Mouse (Mus musculus): Measurements from ENCODE around the gene Eloa.
"Not testable (repeated sequence)": the region's sequence is repeated elsewhere in the genome, so short reads cannot be mapped to it uniquely, and the experiment has no call there.

The Eloa gene

GRCm38 (mm10) chr4:135984556-135984955 is 37.0 kb downstream of the Eloa start:
- no peak for DNase-seq (ENCODE audit: low read depth)

- no peak for DNase-seq (ENCODE audit: low read depth)
Observed at GRCm38 (mm10) chr4:135981524-135982063, 40.0 kb downstream of the Eloa start.

DNA sequence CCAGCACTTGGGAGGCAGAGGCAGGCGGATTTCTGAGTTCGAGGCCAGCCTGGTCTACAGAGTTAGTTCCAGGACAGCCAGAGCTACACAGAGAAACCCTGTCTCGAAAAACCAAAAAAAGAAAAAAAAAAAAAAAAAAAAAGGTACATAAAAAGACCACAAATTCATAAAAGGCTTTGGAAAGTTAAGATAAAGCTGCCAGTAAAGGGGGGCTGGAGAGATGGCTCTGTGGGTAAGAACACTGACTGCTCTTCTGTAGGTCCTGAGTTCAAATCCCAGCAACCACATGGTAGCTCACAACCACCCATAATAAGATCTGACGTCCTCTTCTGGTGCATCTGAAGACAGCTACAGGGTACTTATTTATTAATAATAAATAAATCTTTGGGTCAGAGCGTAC is 41.3 kb downstream of the Eloa start:
- not testable (repeated sequence) for DNase-seq (ENCODE audit: low read depth)

DNA sequence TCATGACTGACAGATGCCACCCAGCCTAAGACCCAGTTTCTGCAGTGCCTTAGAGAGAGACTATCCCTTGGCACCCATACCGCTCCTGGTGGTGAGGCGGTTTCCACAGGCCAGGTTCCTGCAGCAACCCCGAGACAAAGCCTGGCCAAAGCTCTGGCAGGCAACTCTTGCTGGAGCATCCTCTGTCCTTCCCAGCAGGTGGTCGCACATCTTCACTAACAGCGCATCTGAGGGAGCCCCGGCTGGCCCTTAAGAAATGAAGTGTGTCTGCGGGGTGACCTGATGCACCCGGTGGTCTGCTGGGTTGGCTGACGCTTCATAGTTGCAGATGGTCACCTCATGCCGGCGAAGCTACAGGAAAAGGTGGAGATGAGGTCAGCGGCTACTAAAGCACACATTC is 45.4 kb downstream of the Eloa start:
- no peak for DNase-seq (ENCODE audit: low read depth)

DNA sequence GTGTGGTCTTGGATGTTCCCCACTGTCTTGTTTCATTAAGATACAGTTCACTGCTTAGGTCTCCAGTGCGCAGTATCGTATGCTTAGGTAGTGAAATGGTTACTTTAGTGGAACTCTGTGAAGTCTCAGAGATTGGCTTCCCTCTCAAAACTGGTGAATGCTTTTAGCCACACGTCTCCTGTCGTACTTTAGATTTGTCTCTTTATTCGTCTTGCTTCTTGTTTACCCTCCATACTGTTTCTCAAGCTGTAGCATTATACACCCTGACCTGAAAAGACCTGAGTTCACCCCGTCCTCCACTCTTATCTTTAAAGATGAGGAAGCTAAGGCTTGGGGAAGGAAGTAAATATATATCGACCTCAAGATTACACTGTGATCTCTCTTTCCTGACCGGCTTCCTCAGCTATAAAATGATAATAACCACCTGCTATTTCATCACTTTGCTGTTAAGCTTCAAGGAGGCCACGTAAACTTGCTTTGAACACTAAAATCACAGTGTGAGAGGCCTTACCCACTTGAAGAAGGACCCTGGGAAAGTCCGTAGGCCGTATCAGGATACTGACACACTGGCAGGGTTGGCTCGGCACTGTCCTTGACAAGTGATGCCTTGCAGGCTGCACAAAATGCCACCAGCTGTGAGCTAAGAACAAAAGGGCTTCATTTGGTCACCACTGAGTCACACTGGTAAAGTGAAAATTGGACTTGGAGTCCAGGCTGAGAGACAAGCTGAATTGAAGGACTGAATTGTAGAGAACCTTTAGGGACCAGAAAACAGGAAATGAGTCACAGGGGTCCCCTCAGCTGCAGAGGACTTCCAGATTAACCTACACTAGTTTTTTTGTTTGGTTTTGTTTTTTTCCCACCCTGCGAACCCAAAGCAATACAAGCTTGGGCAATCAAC is 48.4 kb downstream of the Eloa start:
- no peak for DNase-seq (ENCODE audit: low read depth)

GRCm38 (mm10) chr4:135972556-135972906 is 49.0 kb downstream of the Eloa start, which contains the start of gene Lypla2:
Gene Lypla2, minus strand, starts transcription at chr4:135972626.
- peak; percentile 63 for DNase-seq (ENCODE audit: low read depth)

DNA sequence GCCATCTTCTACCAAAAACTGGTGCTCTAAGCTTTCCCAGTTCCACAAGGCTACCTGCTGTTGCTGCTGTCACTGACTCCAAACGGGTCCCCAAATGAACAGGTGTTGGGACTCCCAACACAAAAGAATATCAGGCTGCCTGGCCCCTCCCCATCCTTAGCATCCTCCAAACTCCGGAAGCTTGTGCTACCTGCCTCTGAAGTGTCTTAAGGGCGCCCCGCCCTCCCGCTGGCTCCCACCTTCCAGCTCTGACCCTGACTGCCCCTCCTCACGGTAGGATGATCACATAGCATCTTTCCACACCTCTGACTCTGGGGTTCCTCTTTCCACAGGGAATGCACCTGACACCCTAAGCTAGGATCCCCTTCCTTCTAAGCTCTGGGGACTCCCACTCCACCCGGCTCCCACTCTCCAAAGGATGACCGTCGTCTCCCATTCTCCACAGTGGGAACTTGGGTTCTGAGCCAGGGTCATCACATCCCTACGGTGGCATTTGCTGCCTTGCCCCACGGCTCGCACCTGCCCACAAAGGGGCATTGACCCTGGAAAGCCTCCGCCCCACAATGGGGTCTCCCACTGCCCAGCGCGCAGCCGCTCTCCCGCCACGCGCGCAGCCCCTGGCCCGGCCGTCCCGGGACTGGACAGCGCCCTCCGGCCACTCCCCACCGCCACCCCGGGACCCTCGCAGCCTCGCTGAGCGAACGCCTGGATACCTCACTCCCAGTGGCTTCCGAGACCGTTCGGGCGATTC is 49.6 kb downstream of the Eloa start:
- DNase-seq (ENCODE audit: low read depth) = no peak

GRCm38 (mm10) chr4:135970585-135970984 is 51.0 kb downstream of the Eloa start:
- no peak for DNase-seq (ENCODE audit: low read depth)

DNA sequence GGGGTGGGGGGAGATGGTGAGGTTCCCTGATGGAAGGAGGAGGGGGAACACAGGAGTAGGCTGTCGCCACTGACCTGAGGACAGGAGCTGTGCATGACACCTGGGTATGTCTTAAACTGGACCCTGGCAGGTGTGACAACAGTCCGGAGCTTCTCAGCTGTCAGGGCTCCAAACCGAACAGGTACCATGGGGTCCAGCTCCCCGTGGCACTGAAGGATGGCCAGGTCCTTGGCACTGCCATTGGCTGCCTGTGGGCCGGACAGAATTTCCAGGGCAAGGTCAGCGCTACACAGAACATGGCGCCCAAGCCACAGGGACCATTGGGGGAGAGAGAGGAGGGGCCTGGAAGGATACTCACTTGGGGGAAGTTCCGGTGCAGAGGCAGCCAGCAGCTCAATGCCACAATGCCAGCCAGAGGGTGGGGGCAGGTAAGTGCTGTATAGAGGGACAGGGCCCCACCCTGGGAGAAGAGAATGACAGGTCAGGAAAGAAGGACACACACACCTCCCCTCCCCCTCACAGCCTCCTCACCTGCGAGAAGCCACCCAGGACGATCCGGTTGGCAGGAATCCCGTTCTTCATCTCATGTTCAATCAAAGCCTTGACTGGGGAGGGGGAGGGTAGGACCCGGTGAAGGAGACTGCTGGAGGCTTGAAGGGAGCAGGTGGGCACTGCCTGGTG is 52.4 kb downstream of the Eloa start:
- no peak for DNase-seq (ENCODE audit: low read depth)

GRCm38 (mm10) chr4:135968271-135968869 is 53.2 kb downstream of the Eloa start:
- DNase-seq (ENCODE audit: low read depth) = no peak

GRCm38 (mm10) chr4:135967086-135967760 is 54.3 kb downstream of the Eloa start:
- no peak for DNase-seq (ENCODE audit: low read depth)

DNA sequence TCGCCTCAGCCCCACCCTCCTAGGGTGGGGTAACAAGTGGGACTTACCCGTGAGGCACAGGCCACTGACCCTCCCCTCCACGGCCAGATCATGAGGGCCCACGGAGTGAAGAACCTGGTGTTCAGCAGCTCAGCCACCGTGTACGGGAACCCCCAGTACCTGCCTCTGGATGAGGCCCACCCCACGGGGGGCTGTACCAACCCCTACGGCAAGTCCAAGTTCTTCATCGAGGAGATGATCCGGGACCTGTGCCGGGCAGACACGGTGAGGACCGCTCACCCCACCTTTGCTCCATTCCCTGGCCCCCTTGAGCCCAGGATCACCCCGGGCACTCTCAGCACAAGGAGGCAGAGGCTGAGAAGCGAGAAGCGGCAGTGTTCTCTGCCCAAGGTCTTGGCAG is 55.3 kb downstream of the Eloa start:
- no peak for DNase-seq (ENCODE audit: low read depth)

DNA sequence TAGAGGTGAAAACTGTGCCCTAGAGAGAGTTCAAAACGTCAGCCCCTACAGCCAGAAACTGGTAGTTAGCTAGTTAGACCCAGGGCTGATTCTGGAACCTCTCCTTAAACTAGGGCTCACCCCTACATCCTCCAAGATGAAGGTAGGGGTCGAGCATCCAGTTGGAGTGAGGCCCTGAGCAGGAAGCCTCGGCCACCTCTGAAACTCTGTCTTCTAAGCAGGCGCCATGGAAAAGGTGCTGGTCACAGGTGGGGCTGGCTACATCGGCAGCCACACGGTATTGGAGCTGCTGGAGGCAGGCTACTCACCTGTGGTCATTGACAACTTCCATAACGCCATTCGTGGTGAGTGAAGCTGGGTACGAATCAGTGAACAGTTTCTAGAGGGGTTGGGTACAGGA is 56.5 kb downstream of the Eloa start:
- no peak for DNase-seq (ENCODE audit: low read depth)

- no peak for DNase-seq (ENCODE audit: low read depth)
Observed at GRCm38 (mm10) chr4:135964426-135964825, 57.1 kb downstream of the Eloa start.

DNA sequence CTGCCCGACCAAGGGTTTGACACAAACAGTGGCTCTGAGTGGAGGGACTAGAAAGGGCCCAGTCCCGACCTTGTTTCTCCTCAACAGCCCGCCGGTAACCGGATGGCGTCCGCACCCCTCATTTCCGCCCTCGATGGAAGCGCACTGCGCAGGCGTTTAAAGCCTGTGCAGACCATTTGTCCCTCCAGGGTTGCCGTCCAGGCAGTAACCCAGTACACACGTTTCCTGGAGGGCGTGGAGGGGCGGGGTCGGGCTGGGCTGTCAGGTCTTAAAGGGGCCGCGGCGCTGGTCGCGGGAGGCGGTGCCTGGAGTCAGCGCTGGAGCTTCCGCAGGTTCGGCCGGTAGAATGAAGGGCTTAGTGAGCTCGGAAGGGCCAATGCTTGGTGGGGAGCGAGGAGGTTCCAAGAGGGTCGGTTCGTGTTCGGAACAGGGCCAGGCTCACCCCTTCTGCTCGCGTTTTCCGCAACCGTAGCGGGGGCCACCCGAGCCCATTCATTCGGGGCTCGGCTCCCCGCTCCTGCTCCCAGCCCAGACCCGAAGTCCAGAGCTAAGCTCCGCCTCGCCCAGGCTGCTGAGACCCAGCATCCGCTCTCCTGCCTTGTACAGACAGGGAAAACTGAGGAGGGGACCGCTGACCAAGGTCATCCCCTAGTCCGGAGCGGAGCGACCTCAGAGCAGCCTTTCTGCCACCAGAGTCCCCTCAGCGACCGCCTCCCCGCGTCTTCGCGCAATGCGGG is 57.9 kb downstream of the Eloa start, which contains the start of gene Gale:
Gale (plus strand) TSS at position 271 of the 737 bp plus-strand sequence.
- peak; percentile 98 for DNase-seq (ENCODE audit: low read depth)

GRCm38 (mm10) chr4:135962946-135963345 is 58.6 kb downstream of the Eloa start:
- DNase-seq (ENCODE audit: low read depth) = no peak

DNA sequence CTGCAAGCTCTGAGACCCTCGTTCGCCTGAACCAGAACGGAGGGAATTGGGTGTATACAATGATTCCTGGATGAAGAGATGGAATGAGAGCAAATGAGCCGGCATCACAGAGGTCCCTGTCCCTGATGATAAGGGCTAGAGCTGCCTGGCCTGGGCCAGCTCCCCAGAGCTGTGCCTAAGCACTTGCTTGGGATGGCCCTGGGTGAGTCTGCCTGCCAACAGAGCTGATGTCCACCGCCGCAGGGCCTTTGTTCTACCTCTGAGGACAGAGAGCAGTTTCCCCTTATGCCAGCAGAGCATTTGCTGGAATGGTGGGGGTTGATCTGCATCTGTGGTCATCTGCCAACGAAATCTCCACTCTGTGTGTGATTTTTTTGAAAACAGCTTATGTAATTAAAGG is 59.4 kb downstream of the Eloa start:
- no peak for DNase-seq (ENCODE audit: low read depth)

DNA sequence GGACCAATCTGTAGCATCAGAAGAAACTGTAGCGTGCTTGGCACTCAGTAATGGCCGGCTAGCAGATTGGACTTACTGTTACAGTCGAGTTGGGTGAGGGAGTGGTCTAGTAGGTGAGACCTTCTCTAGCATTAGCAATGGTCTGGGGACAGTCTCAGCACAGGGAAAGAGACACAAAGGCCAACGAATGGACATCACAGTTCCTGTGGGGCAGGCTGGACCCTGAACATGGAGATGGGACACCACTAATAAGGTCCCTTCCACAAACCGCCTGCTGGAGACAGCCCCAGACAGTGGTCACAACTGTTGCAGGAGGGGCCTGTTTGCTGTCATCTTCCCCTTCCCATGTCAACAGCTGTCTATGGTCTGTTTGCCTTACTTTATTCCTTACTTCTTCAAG is 59.9 kb downstream of the Eloa start:
- DNase-seq (ENCODE audit: low read depth) = no peak

GRCm38 (mm10) chr4:135960717-135961116 is 60.8 kb downstream of the Eloa start:
- DNase-seq (ENCODE audit: low read depth) = peak; percentile 85

DNA sequence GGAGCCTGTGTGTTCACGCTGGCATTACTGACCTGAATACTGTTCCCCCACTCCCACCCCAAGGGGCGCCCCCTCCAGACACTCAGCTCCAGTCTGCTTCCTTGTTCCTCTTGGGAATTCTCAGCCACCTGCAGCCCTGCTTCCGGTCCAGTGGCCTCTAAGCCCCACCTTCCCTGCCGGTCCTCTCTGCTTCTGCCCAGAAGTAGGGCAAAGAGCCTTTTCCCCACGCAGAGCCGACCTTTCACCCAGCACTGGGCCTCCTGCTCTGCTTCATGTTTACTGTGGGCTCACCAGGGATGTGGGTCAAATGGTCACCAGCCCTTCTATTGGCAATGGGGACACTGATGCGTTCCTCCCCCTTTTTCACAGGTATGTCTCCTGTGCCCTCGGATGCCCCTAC is 63.2 kb downstream of the Eloa start:
- no peak for DNase-seq (ENCODE audit: low read depth)

DNA sequence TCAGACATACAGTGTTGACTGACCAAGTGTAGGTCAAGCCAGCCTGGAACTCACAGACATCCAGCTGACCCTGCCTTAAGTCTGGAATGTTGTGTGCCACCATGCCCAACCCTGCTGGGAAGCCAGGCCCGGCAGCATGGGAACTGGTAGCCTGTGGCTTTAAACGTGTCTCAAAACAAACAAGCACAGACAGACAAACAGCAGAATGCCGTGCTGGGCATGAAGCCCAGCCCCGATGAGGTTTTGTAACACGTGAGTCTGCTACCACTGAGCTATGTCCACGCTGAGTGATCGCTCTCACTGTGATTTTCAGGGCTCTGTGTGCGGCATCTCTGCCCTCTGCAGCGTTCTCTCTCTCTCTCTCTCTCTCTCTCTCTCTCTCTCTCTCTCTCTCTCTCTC is 65.7 kb downstream of the Eloa start:
- DNase-seq (ENCODE audit: low read depth) = no peak
